Mouse (Mus musculus) forebrain, embryonic 16.5 days (tissue): ENCODE measurements around the gene 2310057J18Rik. TPM values are rescaled to one million over a fixed set of nuclear protein-coding genes. Genes with fewer than 3 reads are reported as not detected.

Experiments used
- polyA plus RNA-seq: library from polyadenylated mRNA; unstranded; fragments of >200 nt; fragmentation: Nextera tagmentation; extraction: Ambion mirVana; gene quantifications from 2 replicates; pipeline ENCODE4 v1.2.1, GENCODE M21; 2015

The 2310057J18Rik gene
- polyA plus RNA-seq, 1 experiment from 2014 or later: not detected

Other genes starting within 250 kb of the 2310057J18Rik start
- gene Soga3, start 157.5 kb upstream of the 2310057J18Rik start, polyA plus RNA-seq: 101 and 106 TPM in 2 replicates
- gene Gm49353, start 212.7 kb upstream of the 2310057J18Rik start, polyA plus RNA-seq: 16.3 and 18.5 TPM in 2 replicates
- gene 9330159F19Rik, start 225.3 kb upstream of the 2310057J18Rik start, polyA plus RNA-seq: 48.2 and 48.7 TPM in 2 replicates